Mouse (Mus musculus): ENCODE data around the gene Ccdc22. TPM values are rescaled to one million over a fixed set of nuclear protein-coding genes. Genes with fewer than 3 reads are reported as not detected.
A peak's percentile ranks its signal among the peaks of the same experiment; 100 is the strongest.

Ccdc22 gene
- polyA plus RNA-seq, 1 experiment, result 13.1 TPM

DNA sequence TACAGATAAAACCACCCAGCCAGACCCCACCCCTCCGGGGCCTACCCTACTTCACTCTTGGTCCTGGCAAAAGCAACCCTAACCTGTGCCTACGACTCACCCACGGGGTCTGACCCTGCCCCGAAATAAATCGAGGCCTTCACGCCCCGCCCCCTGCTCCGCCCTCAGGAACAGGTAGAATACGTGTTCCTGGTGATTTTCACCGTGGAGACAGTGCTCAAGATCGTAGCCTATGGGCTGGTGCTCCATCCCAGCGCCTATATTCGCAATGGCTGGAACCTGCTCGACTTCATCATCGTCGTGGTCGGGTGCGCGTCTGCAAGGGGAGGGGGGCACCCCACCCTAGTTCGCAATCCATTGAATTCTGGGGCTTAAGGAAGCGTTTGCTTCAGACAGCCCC is 4.7 kb upstream of the Ccdc22 start:
- no peak overlapping the region for H3K27ac ChIP-seq (ENCODE audit: insufficient read depth, low read length)
- H3K9me3 ChIP-seq (replicated peaks; ENCODE audit: control insufficient read depth, insufficient read depth, low read length, poor library complexity, severe bottlenecking), result no peaks in the 10 kb centered on the region
- no peaks in the 10 kb centered on the region; the same call in none of the 2 replicates for H3K27me3 ChIP-seq (ENCODE audit: control insufficient read depth, insufficient read depth, low read length, poor library complexity, severe bottlenecking)
- no peak for TF ChIP-seq CTCF (IDR thresholded peaks at IDR 0.05; ENCODE audit: low read depth, low read length)
- no peak for TF ChIP-seq EP300 (IDR thresholded peaks at IDR 0.05; ENCODE audit: insufficient read depth, low read depth, low read length)
- no peak for TF ChIP-seq POLR2A (IDR thresholded peaks at IDR 0.05; ENCODE audit: insufficient read depth, low read length)
- H3K36me3 ChIP-seq (ENCODE audit: control insufficient read depth, insufficient read depth, low read length, poor library complexity, severe bottlenecking), result no peaks in the 10 kb centered on the region
- H3K9ac ChIP-seq (ENCODE audit: low read depth, poor library complexity, severe bottlenecking), result no peak overlapping the region
- H3K4me3 ChIP-seq (ENCODE audit: low read depth, low read length), result peak overlapping the region; percentile 54
- H3K4me1 ChIP-seq (ENCODE audit: control insufficient read depth, insufficient read depth, low read length), result no peaks in the 10 kb centered on the region

DNA sequence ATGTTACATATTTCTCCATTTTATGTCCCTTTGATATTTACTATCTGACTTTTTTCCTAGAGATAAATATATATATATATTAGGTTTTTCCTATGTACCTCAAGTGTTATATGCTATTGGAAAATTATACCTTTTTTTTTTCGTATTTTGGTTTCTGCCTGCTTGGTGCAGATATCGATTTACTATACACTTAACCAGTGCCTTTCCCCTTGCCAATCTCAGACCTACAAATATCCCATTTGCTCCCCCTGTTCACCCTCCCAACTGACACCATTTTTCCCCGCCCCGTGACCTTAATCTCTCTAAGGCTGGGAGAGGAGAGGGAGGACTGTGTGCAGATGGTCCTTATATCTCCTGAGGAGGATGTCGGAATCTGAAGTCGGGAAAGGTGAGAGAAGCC is 1.5 kb upstream of the Ccdc22 start, which contains the start of gene Cacna1f:
Cacna1f (plus strand) TSS at position 301 of the 400 bp plus-strand sequence.
- Histone ChIP-seq H3K9ac (ENCODE audit: low read depth, poor library complexity, severe bottlenecking) (no peak within 1 kb of the TSS), H3K27me3 (ENCODE audit: control insufficient read depth, insufficient read depth, low read length, poor library complexity, severe bottlenecking) (no peaks in the 10 kb centered on the region; the same call in none of the 2 replicates), H3K4me3 (ENCODE audit: low read depth, low read length) (no peak within 1 kb of the TSS), H3K27ac (ENCODE audit: insufficient read depth, low read length) (no peak within 1 kb of the TSS), H3K9me3 (replicated peaks; ENCODE audit: control insufficient read depth, insufficient read depth, low read length, poor library complexity, severe bottlenecking) (no peaks in the 10 kb centered on the region), H3K4me1 (ENCODE audit: control insufficient read depth, insufficient read depth, low read length) (no peaks in the 10 kb centered on the region), H3K36me3 (ENCODE audit: control insufficient read depth, insufficient read depth, low read length, poor library complexity, severe bottlenecking) (no peaks in the 10 kb centered on the region)
- TF ChIP-seq EP300 (IDR thresholded peaks at IDR 0.05; ENCODE audit: insufficient read depth, low read depth, low read length) (no peak), CTCF (IDR thresholded peaks at IDR 0.05; ENCODE audit: low read depth, low read length) (no peak)

DNA sequence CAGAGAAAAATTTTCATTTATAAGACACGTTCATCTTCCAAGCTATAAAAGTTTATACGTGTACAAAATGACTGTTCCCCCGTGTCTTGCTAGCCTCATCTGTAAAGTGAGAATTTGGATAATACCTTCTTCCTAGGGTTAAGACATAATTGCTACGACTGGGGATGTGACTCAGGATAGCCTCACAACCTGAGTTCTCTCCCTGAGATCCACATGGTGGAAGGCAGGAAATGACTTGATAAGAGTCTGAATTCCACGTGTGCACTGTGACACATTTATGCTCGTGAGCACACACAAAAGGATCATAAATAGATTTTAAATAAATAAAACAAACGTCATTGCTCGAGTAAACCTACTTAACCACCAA is 241 bp upstream of the Ccdc22 start:
- H3K9ac ChIP-seq (ENCODE audit: low read depth, poor library complexity, severe bottlenecking), result no peak overlapping the region
- H3K27ac ChIP-seq (ENCODE audit: insufficient read depth, low read length), result no peak overlapping the region
- no peak for TF ChIP-seq POLR2A (IDR thresholded peaks at IDR 0.05; ENCODE audit: insufficient read depth, low read length)
- TF ChIP-seq EP300 (IDR thresholded peaks at IDR 0.05; ENCODE audit: insufficient read depth, low read depth, low read length), result no peak
- no peak overlapping the region for H3K4me3 ChIP-seq (ENCODE audit: low read depth, low read length)
- H3K36me3 ChIP-seq (ENCODE audit: control insufficient read depth, insufficient read depth, low read length, poor library complexity, severe bottlenecking), result no peaks in the 10 kb centered on the region
- H3K4me1 ChIP-seq (ENCODE audit: control insufficient read depth, insufficient read depth, low read length), result no peaks in the 10 kb centered on the region
- no peaks in the 10 kb centered on the region; the same call in 1 of the 2 replicates for H3K27me3 ChIP-seq (ENCODE audit: control insufficient read depth, insufficient read depth, low read length, poor library complexity, severe bottlenecking)
- H3K9me3 ChIP-seq (replicated peaks; ENCODE audit: control insufficient read depth, insufficient read depth, low read length, poor library complexity, severe bottlenecking), result no peaks in the 10 kb centered on the region

DNA sequence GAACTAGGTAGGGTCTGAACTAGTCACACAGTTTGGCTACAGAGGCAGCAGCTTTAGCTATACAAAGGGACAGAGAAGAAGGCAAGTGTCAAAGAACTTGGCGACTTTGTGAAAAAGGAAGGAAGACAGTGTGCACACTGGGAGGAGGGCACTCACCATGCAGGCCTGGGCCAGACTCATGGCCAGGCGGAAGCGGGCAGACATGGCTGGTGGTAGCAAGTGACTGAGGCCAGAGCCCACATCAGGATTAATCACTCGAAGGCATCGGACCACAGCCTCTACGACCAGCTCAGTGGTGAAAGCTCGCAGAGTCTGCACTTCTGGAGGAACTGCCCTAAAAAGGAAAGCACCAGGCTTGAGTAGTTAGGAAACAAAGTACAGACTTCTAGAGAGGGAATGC is 1.3 kb downstream of the Ccdc22 start:
- TF ChIP-seq POLR2A (IDR thresholded peaks at IDR 0.05; ENCODE audit: insufficient read depth, low read length) (no peak), EP300 (IDR thresholded peaks at IDR 0.05; ENCODE audit: insufficient read depth, low read depth, low read length) (no peak), CTCF (IDR thresholded peaks at IDR 0.05; ENCODE audit: low read depth, low read length) (no peak)
- Histone ChIP-seq H3K27ac (ENCODE audit: insufficient read depth, low read length) (no peak overlapping the region), H3K9me3 (replicated peaks; ENCODE audit: control insufficient read depth, insufficient read depth, low read length, poor library complexity, severe bottlenecking) (no peaks in the 10 kb centered on the region), H3K36me3 (ENCODE audit: control insufficient read depth, insufficient read depth, low read length, poor library complexity, severe bottlenecking) (no peaks in the 10 kb centered on the region), H3K4me1 (ENCODE audit: control insufficient read depth, insufficient read depth, low read length) (no peaks in the 10 kb centered on the region), H3K27me3 (ENCODE audit: control insufficient read depth, insufficient read depth, low read length, poor library complexity, severe bottlenecking) (no peaks in the 10 kb centered on the region; the same call in 1 of the 2 replicates), H3K9ac (ENCODE audit: low read depth, poor library complexity, severe bottlenecking) (no peak overlapping the region), H3K4me3 (ENCODE audit: low read depth, low read length) (no peak overlapping the region)

DNA sequence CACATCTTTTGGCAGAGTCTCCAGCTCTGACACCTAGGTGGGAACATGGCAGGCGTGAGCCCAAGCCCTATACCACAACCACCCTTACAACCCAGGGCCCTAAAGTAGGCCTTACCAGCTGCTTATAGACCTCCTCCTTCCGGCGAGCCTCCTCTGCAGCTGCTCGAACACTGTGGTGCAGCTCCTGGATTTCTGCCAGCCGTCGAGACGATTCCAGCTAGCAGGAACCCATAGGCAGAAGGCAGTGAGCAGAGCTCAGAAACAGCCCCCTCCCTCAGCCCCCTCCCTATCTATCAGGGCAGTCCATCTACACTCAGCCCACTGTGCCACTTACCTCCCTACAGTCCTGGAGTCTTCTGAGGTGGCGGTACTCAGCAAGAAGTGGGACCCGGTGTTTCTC is 9.9 kb downstream of the Ccdc22 start:
- TF ChIP-seq EP300 (IDR thresholded peaks at IDR 0.05; ENCODE audit: insufficient read depth, low read depth, low read length), result no peak
- TF ChIP-seq POLR2A (IDR thresholded peaks at IDR 0.05; ENCODE audit: insufficient read depth, low read length), result no peak
- no peak for TF ChIP-seq CTCF (IDR thresholded peaks at IDR 0.05; ENCODE audit: low read depth, low read length)
- H3K36me3 ChIP-seq (ENCODE audit: control insufficient read depth, insufficient read depth, low read length, poor library complexity, severe bottlenecking), result peaks cover 2% of the 10 kb centered on the region; the same call in 1 of the 2 replicates

DNA sequence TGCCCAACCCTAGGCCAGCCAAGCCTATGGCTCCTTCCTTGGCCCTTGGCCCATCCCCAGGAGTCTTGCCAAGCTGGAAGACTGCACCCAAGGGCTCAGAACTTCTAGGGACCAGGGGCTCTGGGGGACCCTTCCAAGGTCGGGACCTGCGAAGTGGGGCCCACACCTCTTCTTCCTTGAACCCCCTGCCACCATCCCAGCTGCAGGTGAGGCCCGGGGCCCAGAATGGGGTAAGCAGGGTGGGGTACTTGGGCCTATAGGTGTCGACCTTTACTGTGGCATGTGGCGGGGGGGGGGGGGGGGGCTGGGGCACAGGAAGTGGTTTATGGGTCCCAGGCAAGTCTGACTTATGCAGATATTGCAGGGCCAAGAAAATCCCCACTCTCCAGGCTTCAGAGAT is 19.0 kb downstream of the Ccdc22 start:
- H3K9ac ChIP-seq (ENCODE audit: low read depth, poor library complexity, severe bottlenecking), result no peak overlapping the region
- H3K9me3 ChIP-seq (replicated peaks; ENCODE audit: control insufficient read depth, insufficient read depth, low read length, poor library complexity, severe bottlenecking), result no peaks in the 10 kb centered on the region
- no peak overlapping the region for H3K4me3 ChIP-seq (ENCODE audit: low read depth, low read length)
- no peaks in the 10 kb centered on the region for H3K4me1 ChIP-seq (ENCODE audit: control insufficient read depth, insufficient read depth, low read length)
- no peak overlapping the region for H3K27ac ChIP-seq (ENCODE audit: insufficient read depth, low read length)
- H3K27me3 ChIP-seq (ENCODE audit: control insufficient read depth, insufficient read depth, low read length, poor library complexity, severe bottlenecking), result no peaks in the 10 kb centered on the region
- no peak for TF ChIP-seq EP300 (IDR thresholded peaks at IDR 0.05; ENCODE audit: insufficient read depth, low read depth, low read length)
- TF ChIP-seq CTCF (IDR thresholded peaks at IDR 0.05; ENCODE audit: low read depth, low read length), result no peak
- TF ChIP-seq POLR2A (IDR thresholded peaks at IDR 0.05; ENCODE audit: insufficient read depth, low read length), result no peak
- H3K36me3 ChIP-seq (ENCODE audit: control insufficient read depth, insufficient read depth, low read length, poor library complexity, severe bottlenecking), result no peaks in the 10 kb centered on the region; the same call in 1 of the 2 replicates

More for the DNA sequence above, 9.9 kb downstream of the Ccdc22 start:
- Histone ChIP-seq H3K9me3 (replicated peaks; ENCODE audit: control insufficient read depth, insufficient read depth, low read length, poor library complexity, severe bottlenecking) (no peaks in the 10 kb centered on the region), H3K4me3 (ENCODE audit: low read depth, low read length) (no peak overlapping the region), H3K27ac (ENCODE audit: insufficient read depth, low read length) (no peak overlapping the region), H3K9ac (ENCODE audit: low read depth, poor library complexity, severe bottlenecking) (no peak overlapping the region), H3K27me3 (ENCODE audit: control insufficient read depth, insufficient read depth, low read length, poor library complexity, severe bottlenecking) (no peaks in the 10 kb centered on the region), H3K4me1 (ENCODE audit: control insufficient read depth, insufficient read depth, low read length) (no peaks in the 10 kb centered on the region)

Measured in ES-Bruce4 (cell line).